Mouse (Mus musculus) testis, postnatal 14 days (tissue): ENCODE data around the gene Plcb2.

Source experiments
- DNase-seq: peaks from one replicate; pipeline ENCODE4 v3.0.0; 2021; ENCODE audit warnings: low spot score

The Plcb2 gene

DNA sequence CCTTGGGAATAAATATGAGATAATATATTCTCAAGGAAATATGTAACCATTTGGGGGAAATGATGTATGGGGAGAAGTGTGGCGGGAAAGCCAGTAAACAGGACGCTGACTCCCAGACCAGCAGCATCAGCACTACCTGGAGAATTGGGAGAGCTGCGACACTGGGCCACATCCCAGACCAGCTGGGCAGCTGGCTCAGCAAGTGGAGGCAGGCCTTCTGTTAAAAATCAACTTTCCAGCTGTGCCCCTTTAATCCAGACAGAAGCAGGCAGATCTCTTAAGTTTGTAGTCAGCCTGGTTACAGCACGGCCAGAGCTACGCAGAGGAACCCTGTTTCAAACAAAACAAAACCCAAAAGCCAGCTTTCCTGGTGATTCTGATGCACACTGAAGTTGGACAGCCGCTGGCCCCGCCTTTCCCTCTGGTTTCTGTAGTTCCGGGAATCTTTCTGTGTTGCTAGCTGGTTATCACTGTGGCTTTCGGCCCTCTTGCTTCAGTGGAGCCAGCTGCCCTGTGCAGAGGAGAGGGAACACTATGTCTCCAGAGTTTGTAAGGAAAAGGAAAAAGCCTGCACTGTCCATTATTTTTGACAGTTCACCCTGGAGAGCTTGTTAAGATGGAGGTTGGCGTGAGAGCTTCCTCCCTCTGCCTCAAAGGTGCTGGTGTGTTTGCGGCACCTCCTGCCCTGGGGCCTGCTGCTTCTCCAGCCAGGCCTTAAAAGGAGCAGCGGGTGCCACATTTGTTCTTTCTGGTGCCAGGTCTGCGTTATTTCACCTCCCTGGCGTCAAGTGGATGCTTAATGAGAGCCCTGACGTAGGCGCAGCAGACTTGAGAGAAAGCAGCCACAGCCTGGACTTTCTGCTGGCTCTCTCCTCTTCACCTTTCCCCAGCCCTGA, 23.9 kb upstream of the Plcb2 start:
- DNase-seq = no peak

DNA sequence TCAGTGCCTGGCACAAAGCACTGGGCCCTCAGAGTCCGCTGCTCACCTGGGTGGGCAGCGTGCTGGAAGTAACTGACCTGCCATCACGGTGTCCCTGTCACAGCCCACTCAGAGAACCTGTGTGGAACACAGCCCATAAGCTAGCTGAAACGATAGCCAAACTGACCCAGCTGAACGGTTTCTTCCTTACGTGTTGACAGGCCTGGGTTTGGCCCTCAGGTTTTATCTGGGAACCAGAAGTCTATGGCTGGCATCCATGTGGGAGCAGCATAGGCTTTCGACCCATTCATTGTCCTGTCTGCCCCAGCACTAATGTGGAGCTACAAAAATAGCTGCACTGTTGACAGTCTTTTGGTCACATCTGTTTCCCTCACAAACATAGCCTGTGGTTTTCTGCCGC, 22.2 kb upstream of the Plcb2 start:
- DNase-seq = no peak

DNA sequence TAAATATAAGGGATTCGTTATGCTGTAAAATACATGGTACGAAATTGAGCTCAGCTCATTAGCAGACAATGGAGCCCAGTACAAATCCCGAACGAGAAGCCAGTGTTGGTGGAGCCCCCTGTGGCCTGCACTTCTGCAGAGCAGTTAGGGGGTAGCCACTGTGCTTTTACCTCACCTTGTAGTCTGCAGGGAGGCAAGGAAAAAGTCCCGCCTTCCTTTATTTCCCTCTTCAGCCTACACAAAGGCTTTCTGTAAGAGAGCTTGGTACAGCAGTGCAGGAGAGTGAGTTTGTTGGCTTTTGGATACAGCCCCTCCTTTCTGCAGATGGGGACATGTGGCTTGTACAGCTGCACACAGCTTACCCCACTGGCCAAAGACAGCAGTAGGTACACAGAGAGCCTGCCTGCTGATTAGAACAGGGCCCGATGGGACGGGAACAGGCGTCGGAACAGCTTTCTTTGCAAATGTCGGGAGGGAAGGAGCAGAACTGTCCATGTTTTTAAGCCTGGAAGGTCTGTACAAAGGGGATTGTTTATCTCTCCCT, 21.2 kb upstream of the Plcb2 start:
- peak; percentile 38 for DNase-seq

- no peak for DNase-seq
Observed at GRCm38 (mm10) chr2:118747301-118747960, 19.2 kb upstream of the Plcb2 start.

GRCm38 (mm10) chr2:118745915-118746901, 18.0 kb upstream of the Plcb2 start:
- DNase-seq = peak; percentile 67

DNA sequence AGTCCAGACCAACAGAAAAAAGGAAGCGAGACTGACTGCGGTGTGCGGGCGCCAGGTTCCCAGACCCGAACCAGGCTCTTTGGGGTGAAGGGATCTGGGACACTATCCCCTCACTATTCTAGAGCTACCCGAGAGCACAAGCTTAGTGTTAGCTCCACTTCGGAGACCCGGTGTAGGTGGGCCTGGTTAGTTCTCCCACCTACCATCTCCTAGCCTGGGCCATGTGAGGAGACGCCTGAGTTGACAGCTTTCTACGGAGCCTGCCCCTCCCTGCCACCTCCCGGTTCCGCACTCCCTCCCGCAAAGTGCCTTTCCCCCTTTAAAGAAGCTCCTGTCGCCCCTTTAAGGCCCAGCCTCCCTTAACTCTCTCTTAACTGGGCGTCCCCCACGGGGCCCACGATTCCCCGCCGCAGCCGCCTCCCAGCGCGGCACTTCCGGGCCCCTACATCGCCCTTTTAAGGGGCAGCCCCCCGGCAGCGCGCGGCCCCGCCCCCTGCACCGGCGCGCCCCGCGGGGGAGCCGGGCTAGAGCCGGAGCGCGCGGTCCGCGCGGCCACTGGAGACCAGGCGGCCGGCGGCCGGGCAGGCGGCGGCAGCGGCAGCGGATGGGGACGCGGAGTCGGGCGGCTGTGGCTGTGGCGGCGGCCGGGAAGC, 17.1 kb upstream of the Plcb2 start, which contains the start of gene Inafm2:
Inafm2 (plus strand) TSS at position 527 of the 653 bp plus-strand sequence.
- DNase-seq = peak; percentile 93

- no peak for DNase-seq
Observed at GRCm38 (mm10) chr2:118744621-118745020, 16.4 kb upstream of the Plcb2 start.

DNA sequence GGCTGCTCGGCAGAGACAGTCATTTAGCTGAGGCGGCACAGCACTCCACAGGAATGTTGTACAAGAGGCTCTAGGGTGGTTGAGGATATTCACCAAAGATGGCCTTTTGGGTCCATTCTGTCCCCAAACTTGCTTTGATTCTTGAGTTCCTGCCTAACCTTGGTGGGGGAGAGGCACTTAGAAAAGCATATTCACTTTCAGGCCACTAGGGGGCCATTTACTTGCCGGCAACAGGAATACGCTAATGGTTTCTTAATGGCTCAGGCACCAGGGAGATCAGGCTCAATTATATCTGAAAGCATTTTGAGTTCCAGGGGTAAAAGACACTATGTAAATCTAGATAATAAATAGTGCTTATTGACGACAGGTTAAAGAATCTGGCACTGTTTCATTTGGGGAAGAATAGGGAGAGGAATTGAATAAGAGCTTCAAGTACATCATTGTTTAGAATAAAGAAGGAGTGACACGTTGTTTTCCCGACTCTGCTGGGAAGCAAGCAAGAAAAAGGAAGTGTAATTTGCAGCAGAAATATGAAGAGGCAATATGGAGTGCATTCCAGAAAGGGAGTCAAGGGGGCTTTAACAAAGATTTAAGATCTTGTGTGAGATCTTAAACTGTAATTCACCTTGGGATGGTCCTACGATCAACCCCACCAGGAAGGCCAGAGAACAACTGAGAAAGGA, 15.2 kb upstream of the Plcb2 start:
- DNase-seq = no peak

GRCm38 (mm10) chr2:118741183-118741582, 12.9 kb upstream of the Plcb2 start:
- no peak for DNase-seq

- no peak for DNase-seq
Observed at GRCm38 (mm10) chr2:118740341-118740740, 12.1 kb upstream of the Plcb2 start.

- no peak for DNase-seq
Observed at GRCm38 (mm10) chr2:118733341-118733740, 5.1 kb upstream of the Plcb2 start.

DNA sequence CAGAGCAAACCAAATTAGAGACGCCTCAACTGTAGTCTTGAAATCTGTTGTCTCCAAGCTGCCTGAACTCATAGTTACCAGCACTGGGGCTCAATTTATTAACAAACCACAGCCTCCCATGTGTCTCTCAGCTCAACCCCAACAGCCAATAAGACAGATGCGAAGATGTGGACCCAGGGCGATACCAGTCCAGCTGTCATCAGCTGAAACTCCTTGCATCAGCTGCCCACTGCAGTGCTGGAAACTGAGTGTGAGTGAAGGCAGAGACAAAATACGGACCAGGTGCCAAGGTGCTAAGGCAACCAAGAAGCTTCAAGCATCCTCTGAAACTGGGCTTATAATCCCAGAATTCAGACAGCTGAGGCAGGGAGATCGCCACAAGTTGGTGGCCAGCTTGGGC, 3.7 kb upstream of the Plcb2 start:
- no peak for DNase-seq

DNA sequence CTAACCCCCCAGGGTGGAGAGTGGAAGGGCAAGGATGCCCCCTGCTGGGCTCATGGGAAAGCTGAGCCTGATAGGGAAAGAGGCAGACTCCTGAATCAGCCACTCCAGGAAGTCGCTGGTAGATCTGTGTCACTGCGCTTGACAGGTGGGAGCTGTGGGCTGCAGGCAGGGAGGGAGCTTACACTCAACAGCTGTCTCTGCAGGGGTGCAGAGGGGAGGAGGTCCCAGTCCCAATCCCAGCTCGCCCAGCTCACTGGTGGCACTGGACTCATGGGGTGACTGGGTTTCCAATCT, 2.3 kb upstream of the Plcb2 start:
- DNase-seq = peak; percentile 55

GRCm38 (mm10) chr2:118729816-118730621, 1.8 kb upstream of the Plcb2 start:
- DNase-seq = peak; percentile 70

GRCm38 (mm10) chr2:118729194-118729593, 956 bp upstream of the Plcb2 start:
- no peak for DNase-seq

GRCm38 (mm10) chr2:118727911-118728310, 327 bp downstream of the Plcb2 start:
- no peak for DNase-seq

- DNase-seq = no peak
Observed at GRCm38 (mm10) chr2:118726873-118727272, 1.4 kb downstream of the Plcb2 start.

DNA sequence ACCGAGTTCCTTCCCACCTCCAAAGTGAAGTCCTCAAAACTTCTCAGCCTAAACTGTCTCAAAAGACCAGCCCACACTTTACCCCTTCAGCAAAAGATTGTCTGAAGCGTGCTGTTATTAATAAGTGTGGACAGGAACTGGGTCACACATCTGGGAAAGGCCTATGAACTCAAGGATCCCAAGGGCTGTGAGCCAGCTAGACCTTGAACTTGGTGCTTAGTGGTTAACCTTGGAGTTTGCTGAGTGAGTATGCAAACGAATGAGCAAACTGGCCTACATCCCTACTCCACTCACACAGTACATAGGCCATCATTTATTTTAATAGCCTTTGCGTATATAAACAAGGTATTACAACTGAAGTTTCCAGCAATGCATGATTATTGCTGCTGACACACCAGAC, 2.7 kb downstream of the Plcb2 start:
- DNase-seq = no peak

DNA sequence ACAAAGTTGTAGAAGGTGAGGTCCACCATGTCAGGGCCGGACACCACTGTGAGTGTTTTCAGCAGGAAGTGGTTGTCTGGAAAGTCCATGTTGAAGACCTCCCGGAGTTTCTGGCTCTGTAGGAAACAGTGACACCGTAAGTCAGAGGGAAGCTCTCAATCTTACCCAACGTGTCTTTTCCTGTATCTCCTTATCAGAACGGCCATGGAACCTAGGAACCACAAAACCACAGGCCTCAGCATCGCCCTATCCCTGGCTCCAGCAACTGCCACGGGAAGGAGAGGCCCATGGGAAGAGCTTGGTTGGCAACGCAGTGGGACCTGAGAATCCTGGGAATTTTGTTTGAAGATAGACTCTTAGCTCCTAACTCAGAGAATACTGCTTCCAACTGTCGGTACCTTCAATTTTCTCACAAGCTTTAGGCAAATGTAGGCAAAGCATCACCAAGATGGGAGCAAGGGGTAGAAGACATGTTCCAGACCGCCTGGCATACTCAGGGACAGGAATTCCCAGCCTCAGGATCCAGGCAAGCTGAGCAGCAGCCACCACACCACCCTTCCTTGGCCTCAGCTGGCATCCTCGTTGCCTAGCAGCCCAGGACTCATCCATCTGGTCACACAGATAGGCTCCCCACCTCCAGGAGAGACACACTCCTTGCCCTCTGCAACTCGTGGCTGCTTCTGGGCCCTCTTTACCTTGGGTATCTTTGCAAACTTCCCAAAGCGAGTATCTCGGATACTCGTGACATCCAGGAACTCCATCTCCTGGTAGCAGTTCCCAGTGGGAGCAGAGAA, 4.3 kb downstream of the Plcb2 start:
- DNase-seq = no peak
